ENCODE assay signal across 9 mouse cellular contexts in the genomic region with DNA sequence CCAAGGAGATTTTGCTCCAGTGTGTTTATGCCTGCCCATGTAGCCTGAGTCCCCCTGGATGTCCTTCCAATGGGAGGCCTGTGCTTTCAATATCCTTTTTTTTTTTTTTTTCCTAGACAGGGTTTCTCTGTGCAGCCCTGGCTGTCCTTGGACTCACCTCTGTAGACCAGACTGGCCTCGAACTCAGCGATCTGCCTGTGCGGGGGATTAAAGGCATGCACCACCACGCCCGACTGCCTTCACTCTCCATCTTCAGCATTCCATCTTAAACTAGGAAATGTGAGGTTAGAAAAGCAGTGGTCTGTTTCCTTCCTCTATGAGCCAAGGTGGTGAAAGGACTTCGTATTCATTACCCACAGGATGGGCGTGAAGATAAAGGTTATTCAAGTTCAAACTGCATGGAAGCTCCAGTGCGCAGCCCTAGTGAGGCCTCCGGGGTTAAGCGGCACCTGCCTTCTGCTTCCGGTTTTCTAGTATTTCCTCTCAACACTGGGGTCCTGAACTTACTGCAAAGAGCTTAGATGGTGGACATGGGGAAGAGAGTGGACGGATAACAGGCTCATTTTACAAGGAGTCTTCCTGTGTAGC. TPM values are rescaled to one million over a fixed set of nuclear protein-coding genes. Genes with fewer than 3 reads are reported as not detected.
DNase-seq lines count a peak whose midpoint lies in the region; ATAC-seq and TF ChIP-seq lines count a peak whose summit lies in the region.
"Had no signal": no experiment of that assay in that cellular context is flagged by ENCODE, and none has a peak within 500 bp of the region (broad histone marks: within the 10 kb centered on the region; RNA-seq: fewer than 3 reads in every experiment).

No protein-coding gene starts in this region.

- no peaks in the 10 kb centered on the region for H3K36me3 ChIP-seq in lung, postnatal 0 days (ENCODE audit: insufficient read depth, low read length)

- 60% methylated on average over 12 of the region's 12 CpGs for WGBS in lung, postnatal 0 days

- H3K27me3 ChIP-seq in lung, postnatal 0 days (replicated peaks; ENCODE audit: insufficient read depth, low read length): no peaks in the 10 kb centered on the region

- no peak for ATAC-seq in lung, postnatal 0 days
- ATAC-seq in monocyte, adult 5-6 weeks (replicated peaks; ENCODE audit: insufficient number of reproducible peaks, low FRiP score, low TSS enrichment, poor library complexity, severe bottlenecking): peak; percentile 44; the same call in 1 of the 2 replicates

- no peak overlapping the region for H3K4me3 ChIP-seq in lung, postnatal 0 days (ENCODE audit: low read depth, low read length)

- no peaks in the 10 kb centered on the region for H3K4me1 ChIP-seq in lung, postnatal 0 days (ENCODE audit: insufficient read depth, low read depth, low read length)

- H3K27ac ChIP-seq in lung, postnatal 0 days (ENCODE audit: low read length): no peak overlapping the region

- no peak for TF ChIP-seq CTCF in lung, postnatal 0 days (IDR thresholded peaks at IDR 0.05)

- no peak for TF ChIP-seq EP300 in lung, postnatal 0 days (IDR thresholded peaks at IDR 0.05)

- no peaks in the 10 kb centered on the region for H3K9me3 ChIP-seq in lung, postnatal 0 days (ENCODE audit: low read length)

- no peak overlapping the region for H3K4me2 ChIP-seq in lung, postnatal 0 days (replicated peaks; ENCODE audit: low read depth, low read length)

- no peak overlapping the region for H3K9ac ChIP-seq in lung, postnatal 0 days (replicated peaks; ENCODE audit: low read depth)

- intact Hi-C loops in left cerebral cortex, postnatal 14 days (cut with DNase I): no loop called here

- DNase-seq in lung, postnatal 36 days: peak; percentile 7
- DNase-seq in lung, postnatal 0 days (ENCODE audit: low spot score): no peak
- DNase-seq in T-cell, adult 2 months (ENCODE audit: low spot score): peak; percentile 74
- DNase-seq in thymus, postnatal 4 days: peak; percentile 58
- DNase-seq in cerebellum, postnatal 25 days: no peak
- DNase-seq in left cerebral cortex, postnatal 14 days (ENCODE audit: low spot score in 2 of 2): no peak
- DNase-seq: heart, postnatal 14 days; midbrain, embryonic 14.5 days had no signal

RNA-seq across cellular contexts. Expression of gene Ado, which starts 33.0 kb away (rescaled TPM):
- polyA plus RNA-seq in lung, postnatal 0 days (2015; fragmentation: Nextera tagmentation; extraction: Ambion mirVana): 27.9 and 31.8 TPM in 2 replicates
- 9.8 to 11.6 TPM (median 11.4 TPM) in 3 replicates for total RNA-seq in monocyte, adult 5-6 weeks (2017)
- 10 to 100 TPM; 37.6 to 39.0 TPM for total RNA-seq in left cerebral cortex, postnatal 14 days (2021)

RNA-seq across cellular contexts. Expression of gene Egr2, which starts 46.5 kb away (rescaled TPM):
- polyA plus RNA-seq in lung, postnatal 0 days (2015; fragmentation: Nextera tagmentation; extraction: Ambion mirVana): 2.1 and 2.6 TPM in 2 replicates
- total RNA-seq in monocyte, adult 5-6 weeks (2017): 5.2 to 9.9 TPM (median 9.1 TPM) in 3 replicates
- 10 to 100 TPM in 1 of 2 experiments, 1 to 10 TPM in 1; 7.1 to 10.5 TPM for total RNA-seq in left cerebral cortex, postnatal 14 days (2021)

Comparison
In these comparisons a context has a peak if more than half of its experiments do, and no peak if none do; other contexts are left out.
1. DNase-seq: peak in lung, postnatal 36 days (single experiment), T-cell, adult 2 months (single experiment) and thymus, postnatal 4 days (single experiment); none in lung, postnatal 0 days (single experiment), cerebellum, postnatal 25 days (0 of 2) and left cerebral cortex, postnatal 14 days (0 of 2).